Mouse (Mus musculus): ENCODE results near the gene Emc8. TPM values are rescaled to one million over a fixed set of nuclear protein-coding genes. Genes with fewer than 3 reads are reported as not detected.

Emc8 gene
- polyA plus RNA-seq, 1 experiment, result 122 TPM

DNA sequence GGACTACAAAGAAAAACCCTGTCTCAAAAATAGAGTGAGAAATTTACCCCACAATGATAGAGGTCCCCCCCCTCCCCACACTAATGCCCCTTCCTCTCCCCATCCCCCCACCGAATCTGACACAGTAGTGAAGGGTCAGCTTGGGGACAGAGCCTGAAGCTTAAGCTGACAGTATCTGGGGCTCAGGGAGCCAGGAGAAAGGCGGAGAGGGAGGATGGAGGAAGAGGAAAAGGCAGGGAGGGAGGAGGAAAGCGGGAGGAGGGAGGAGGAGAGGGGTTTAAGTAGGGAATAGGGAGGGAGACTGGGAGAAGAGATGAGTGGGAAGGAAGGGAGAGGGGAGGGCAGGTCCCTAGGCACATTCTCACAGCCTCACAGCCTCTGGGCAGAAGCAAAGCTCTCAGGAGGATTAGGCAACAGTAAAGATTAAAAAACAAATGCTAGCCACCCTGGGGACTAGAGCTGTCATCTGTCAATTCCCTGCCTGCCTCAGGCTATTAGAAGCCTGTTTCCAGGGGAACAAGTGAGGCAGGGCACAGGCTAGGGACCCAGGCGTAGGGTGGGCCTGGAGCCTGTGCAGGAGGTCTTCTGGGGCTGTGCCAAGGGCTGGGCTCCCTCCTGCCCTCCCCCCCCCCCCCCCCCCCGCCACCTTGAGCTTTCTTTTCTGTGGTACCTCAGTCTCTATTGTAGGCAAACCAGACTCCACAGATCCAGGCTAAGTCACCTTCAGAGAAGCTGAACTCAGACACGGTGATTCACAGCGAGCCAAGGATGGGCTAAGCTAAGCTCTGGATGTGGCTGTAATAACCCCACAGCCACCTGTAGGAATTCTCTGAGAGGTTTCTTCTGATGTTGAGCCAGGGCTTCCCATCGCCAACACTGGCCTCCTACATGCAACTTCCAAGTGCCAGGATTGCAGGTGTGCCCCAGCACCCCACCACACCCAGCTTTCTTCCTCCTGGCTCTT, 51.4 kb downstream of the Emc8 start:
- Histone ChIP-seq H3K27me3 (ENCODE audit: control insufficient read depth, insufficient read depth, insufficient read length) (no peaks in the 10 kb centered on the region), H3ac (ENCODE audit: control insufficient read depth, insufficient read length) (no peak overlapping the region), H3K36me3 (ENCODE audit: control insufficient read depth, insufficient read depth) (no peaks in the 10 kb centered on the region), H3K4me3 (no peak overlapping the region), H3K79me2 (ENCODE audit: control insufficient read depth, insufficient read depth) (no peaks in the 10 kb centered on the region), H3K4me2 (ENCODE audit: low read depth) (no peak overlapping the region)
- TF ChIP-seq TCF12 (IDR thresholded peaks at IDR 0.05; ENCODE audit: insufficient read depth, poor library complexity, severe bottlenecking), result no peak
- no peak for TF ChIP-seq CEBPB (IDR thresholded peaks at IDR 0.05; ENCODE audit: insufficient read depth, poor library complexity, severe bottlenecking)
- TF ChIP-seq MAX (IDR thresholded peaks at IDR 0.05; ENCODE audit: low read depth), result no peak
- TF ChIP-seq MYOD1 (IDR thresholded peaks at IDR 0.05; ENCODE audit: control insufficient read depth in 1 of 3, insufficient read length in 2 of 3, low read depth in 2 of 3), result no peak
- TF ChIP-seq POLR2A (IDR thresholded peaks at IDR 0.05; ENCODE audit: insufficient read length, low read depth), result no peak
- TF ChIP-seq TCF3 (IDR thresholded peaks at IDR 0.05; ENCODE audit: insufficient read length, low read depth), result no peak

DNA sequence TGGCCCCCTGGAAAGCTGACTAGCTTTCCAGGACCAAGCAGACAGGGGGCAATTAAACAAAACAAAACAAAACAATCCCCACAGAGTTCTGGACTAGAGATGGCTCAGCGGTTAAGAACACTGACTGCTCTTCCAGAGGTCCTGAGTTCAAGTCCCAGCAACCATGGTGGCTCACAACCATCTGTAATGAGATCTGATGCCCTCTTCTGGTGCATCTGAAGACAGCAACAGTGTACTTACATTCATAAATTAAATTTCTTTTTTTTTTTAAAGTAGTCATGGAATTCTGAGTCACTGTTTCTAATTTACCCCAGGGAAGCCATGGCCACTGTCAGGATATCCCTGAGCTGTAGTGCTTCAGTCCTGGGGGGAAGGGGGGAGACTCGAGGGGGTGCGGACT, 53.9 kb downstream of the Emc8 start:
- TF ChIP-seq E2F4 (IDR thresholded peaks at IDR 0.05; ENCODE audit: insufficient read depth), result no peak
- no peak for TF ChIP-seq USF1 (IDR thresholded peaks at IDR 0.05; ENCODE audit: low read depth)
- no peak for TF ChIP-seq POLR2AphosphoS2 (IDR thresholded peaks at IDR 0.05; ENCODE audit: insufficient read length, low read depth)
- TF ChIP-seq TCF12 (IDR thresholded peaks at IDR 0.05; ENCODE audit: insufficient read depth, poor library complexity, severe bottlenecking), result no peak
- TF ChIP-seq TCF3 (IDR thresholded peaks at IDR 0.05; ENCODE audit: insufficient read length, low read depth), result no peak
- no peak for TF ChIP-seq MYOG (IDR thresholded peaks at IDR 0.05; ENCODE audit: control insufficient read depth in 1 of 3, insufficient read depth in 1 of 3, insufficient read length in 2 of 3, low read depth in 2 of 3)
- Histone ChIP-seq H3K36me3 (ENCODE audit: control insufficient read depth, insufficient read depth) (no peaks in the 10 kb centered on the region), H3K4me3 (no peak overlapping the region), H3K27me3 (ENCODE audit: control insufficient read depth, insufficient read depth, insufficient read length) (no peaks in the 10 kb centered on the region), H3K4me2 (ENCODE audit: low read depth) (no peak overlapping the region), H3K79me2 (ENCODE audit: control insufficient read depth, insufficient read depth) (no peaks in the 10 kb centered on the region), H3ac (ENCODE audit: control insufficient read depth, insufficient read length) (no peak overlapping the region)

DNA sequence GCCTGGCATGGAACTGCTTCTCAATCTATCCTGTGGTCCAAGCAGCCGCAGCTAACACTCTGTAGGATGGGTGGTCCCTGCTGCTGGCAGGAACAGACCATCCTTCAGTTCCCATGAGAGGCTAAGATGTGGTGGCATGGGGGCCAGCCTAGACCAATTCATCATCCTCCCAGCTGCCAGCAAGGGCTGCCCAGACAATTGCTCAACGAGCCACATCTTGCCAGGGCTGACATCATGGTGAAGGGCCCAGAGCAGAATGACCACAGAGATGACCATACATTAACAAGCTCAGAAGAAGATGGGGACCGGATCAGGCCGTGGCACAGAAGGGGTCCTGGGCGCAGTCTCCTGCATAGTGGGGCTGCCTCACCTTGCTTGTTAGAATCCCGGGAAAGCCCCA, 57.5 kb downstream of the Emc8 start:
- Histone ChIP-seq H3ac (ENCODE audit: control insufficient read depth, insufficient read length) (no peak overlapping the region), H3K79me2 (ENCODE audit: control insufficient read depth, insufficient read depth) (no peaks in the 10 kb centered on the region), H3K4me3 (no peak overlapping the region), H3K27me3 (ENCODE audit: control insufficient read depth, insufficient read depth, insufficient read length) (no peaks in the 10 kb centered on the region), H3K36me3 (ENCODE audit: control insufficient read depth, insufficient read depth) (no peaks in the 10 kb centered on the region), H3K4me2 (ENCODE audit: low read depth) (peak overlapping the region; percentile 9)
- TF ChIP-seq USF1 (IDR thresholded peaks at IDR 0.05; ENCODE audit: low read depth) (no peak), REST (IDR thresholded peaks at IDR 0.05; ENCODE audit: insufficient read depth, insufficient read length) (no peak), POLR2AphosphoS2 (IDR thresholded peaks at IDR 0.05; ENCODE audit: insufficient read length, low read depth) (no peak), E2F4 (IDR thresholded peaks at IDR 0.05; ENCODE audit: insufficient read depth) (no peak), CEBPB (IDR thresholded peaks at IDR 0.05; ENCODE audit: insufficient read depth, poor library complexity, severe bottlenecking) (peak; percentile 87)

GRCm38 (mm10) chr8:120607885-120608284, 60.5 kb downstream of the Emc8 start:
- Histone ChIP-seq H3K27me3 (ENCODE audit: control insufficient read depth, insufficient read depth, insufficient read length) (no peaks in the 10 kb centered on the region), H3K4me2 (ENCODE audit: low read depth) (peak overlapping the region; percentile 38), H3K36me3 (ENCODE audit: control insufficient read depth, insufficient read depth) (no peaks in the 10 kb centered on the region), H3K79me2 (ENCODE audit: control insufficient read depth, insufficient read depth) (no peaks in the 10 kb centered on the region), H3K4me3 (no peak overlapping the region), H3ac (ENCODE audit: control insufficient read depth, insufficient read length) (no peak overlapping the region)
- TF ChIP-seq POLR2AphosphoS2 (IDR thresholded peaks at IDR 0.05; ENCODE audit: insufficient read length, low read depth), result no peak
- no peak for TF ChIP-seq MYOD1 (IDR thresholded peaks at IDR 0.05; ENCODE audit: control insufficient read depth in 1 of 3, insufficient read length in 2 of 3, low read depth in 2 of 3)
- no peak for TF ChIP-seq TCF3 (IDR thresholded peaks at IDR 0.05; ENCODE audit: insufficient read length, low read depth)
- TF ChIP-seq E2F4 (IDR thresholded peaks at IDR 0.05; ENCODE audit: insufficient read depth), result no peak
- TF ChIP-seq SRF (IDR thresholded peaks at IDR 0.05; ENCODE audit: control insufficient read depth, insufficient read length, low read depth), result no peak
- no peak for TF ChIP-seq MAX (IDR thresholded peaks at IDR 0.05; ENCODE audit: low read depth)
- TF ChIP-seq CEBPB (IDR thresholded peaks at IDR 0.05; ENCODE audit: insufficient read depth, poor library complexity, severe bottlenecking), result no peak
- no peak for TF ChIP-seq POLR2A (IDR thresholded peaks at IDR 0.05; ENCODE audit: insufficient read length, low read depth)
- no peak for TF ChIP-seq MYOG (IDR thresholded peaks at IDR 0.05; ENCODE audit: control insufficient read depth in 1 of 3, insufficient read depth in 1 of 3, insufficient read length in 2 of 3, low read depth in 2 of 3)
- no peak for TF ChIP-seq REST (IDR thresholded peaks at IDR 0.05; ENCODE audit: insufficient read depth, insufficient read length)
- TF ChIP-seq TCF12 (IDR thresholded peaks at IDR 0.05; ENCODE audit: insufficient read depth, poor library complexity, severe bottlenecking), result no peak
- no peak for TF ChIP-seq USF1 (IDR thresholded peaks at IDR 0.05; ENCODE audit: low read depth)

- Histone ChIP-seq H3K4me2 (ENCODE audit: low read depth) (peak overlapping the region; percentile 38), H3K79me2 (ENCODE audit: control insufficient read depth, insufficient read depth) (no peaks in the 10 kb centered on the region), H3K27me3 (ENCODE audit: control insufficient read depth, insufficient read depth, insufficient read length) (no peaks in the 10 kb centered on the region), H3ac (ENCODE audit: control insufficient read depth, insufficient read length) (no peak overlapping the region), H3K4me3 (no peak overlapping the region), H3K36me3 (ENCODE audit: control insufficient read depth, insufficient read depth) (no peaks in the 10 kb centered on the region)
- TF ChIP-seq USF1 (IDR thresholded peaks at IDR 0.05; ENCODE audit: low read depth) (no peak), SRF (IDR thresholded peaks at IDR 0.05; ENCODE audit: control insufficient read depth, insufficient read length, low read depth) (no peak), REST (IDR thresholded peaks at IDR 0.05; ENCODE audit: insufficient read depth, insufficient read length) (no peak)
These were observed 60.9 kb downstream of the Emc8 start for GRCm38 (mm10) chr8:120607460-120607859.

Other genes starting within 250 kb of the Emc8 start
- 11.2 TPM for gene Gins2, start 79.3 kb downstream of the Emc8 start, polyA plus RNA-seq (2012; fragmentation: generic; extraction: Trizol)
- 4.9 TPM for gene 1190005I06Rik, start 20.9 kb downstream of the Emc8 start, polyA plus RNA-seq (2012; fragmentation: generic; extraction: Trizol)
- gene Gm27021, start 494 bp downstream of the Emc8 start, polyA plus RNA-seq (2012; fragmentation: generic; extraction: Trizol), result 1.9 TPM
- 1,903 TPM for gene Cox4i1, start 351 bp downstream of the Emc8 start, polyA plus RNA-seq (2012; fragmentation: generic; extraction: Trizol)
- gene Irf8, start 67.8 kb upstream of the Emc8 start, polyA plus RNA-seq (2012; fragmentation: generic; extraction: Trizol), result not detected